Mouse (Mus musculus) limb, embryonic 14.5 days (tissue): ENCODE measurements around the gene Clec2e. TPM values are rescaled to one million over a fixed set of nuclear protein-coding genes. Genes with fewer than 3 reads are reported as not detected.

Source experiments
- ATAC-seq: fragments of 200-750 bp; cut with Nextera tagmentation; 2 replicates; pipeline ENCODE4 v1.8.0; 2017; ENCODE audit warnings: low read depth, moderate number of reproducible peaks, moderate TSS enrichment; ENCODE audit not compliant: low FRiP score
- DNase-seq: peaks from one replicate; pipeline ENCODE4 v3.0.0-alpha.2; 2015; ENCODE audit warnings: low spot score
- H3K27ac ChIP-seq: fragments of 300-500 bp; sonication (generic); replicated peaks from 2 replicates; pipeline ENCODE4 v1.5.1; 2014; ENCODE audit warnings: low read depth, mild to moderate bottlenecking, low read length, moderate library complexity, mixed read lengths
- H3K27me3 ChIP-seq: fragments of 300-500 bp; sonication (generic); 2 replicates; pipeline ENCODE4 v1.6.1; 2014; ENCODE audit warnings: low read length, mixed read lengths; ENCODE audit not compliant: control insufficient read depth, insufficient read depth
- H3K36me3 ChIP-seq: fragments of 300-500 bp; sonication (generic); 2 replicates; pipeline ENCODE4 v1.6.1; 2014; ENCODE audit warnings: mild to moderate bottlenecking, low read length, moderate library complexity, mixed read lengths; ENCODE audit not compliant: control insufficient read depth, insufficient read depth
- H3K4me1 ChIP-seq: fragments of 300-500 bp; sonication (generic); 2 replicates; pipeline ENCODE4 v1.6.1; 2014; ENCODE audit warnings: antibody characterized with exemption, low read length, mixed read lengths; ENCODE audit not compliant: control insufficient read depth, insufficient read depth
- H3K4me2 ChIP-seq: fragments of 300-500 bp; sonication (generic); replicated peaks from 2 replicates; pipeline ENCODE4 v1.6.1; 2014; ENCODE audit warnings: low read depth, mild to moderate bottlenecking, low read length, moderate library complexity; ENCODE audit not compliant: severe bottlenecking
- H3K4me3 ChIP-seq: fragments of 300-500 bp; sonication (generic); replicated peaks from 2 replicates; pipeline ENCODE4 v1.5.1; 2014; ENCODE audit warnings: low read length
- H3K9ac ChIP-seq: fragments of 300-500 bp; sonication (generic); 2 replicates; pipeline ENCODE4 v1.6.1; 2014; ENCODE audit warnings: mild to moderate bottlenecking, low read depth, low read length, moderate library complexity; ENCODE audit not compliant: severe bottlenecking
- H3K9me3 ChIP-seq: fragments of 300-500 bp; sonication (generic); 2 replicates; pipeline ENCODE4 v1.6.1; 2016; ENCODE audit warnings: low read length; ENCODE audit not compliant: control insufficient read depth
- POLR2A ChIP-seq: fragments of 200-500 bp; IDR thresholded peaks from 2 replicates; pipeline ENCODE4 v1.8.0; 2012; ENCODE audit warnings: inconsistent platforms, mild to moderate bottlenecking, moderate library complexity, borderline replicate concordance; ENCODE audit not compliant: insufficient read depth, insufficient read length; ENCODE audit errors: extremely low read depth
- WGBS: fragments of 180-500 bp; shearing (Covaris S2); extraction: QIAGEN DNeasy Blood & Tissue Kit; methylation state at CpG from one replicate; pipeline ENCODE4 v1.1.7; 2014; 5-methylcytosine and 5-hydroxymethylcytosine counted together
- polyA plus RNA-seq, 2 experiments: library from polyadenylated mRNA; depleted of rRNA in 1 of 2; stranded (reverse) in 1 of 2; unstranded in 1 of 2; fragments of >200 nt; fragmentation: Nextera tagmentation in 1 of 2; extraction: Ambion mirVana in 1 of 2; gene quantifications; 2 replicates each; pipeline versions ENCODE4 v1.2.1 to v1.2.3; 2012 to 2014

Gene Clec2e
- polyA plus RNA-seq, 2 experiments = 0.06 TPM; not detected in 1

- H3K4me3 ChIP-seq = no peak overlapping the region
- DNase-seq = no peak
- H3K36me3 ChIP-seq = no peaks in the 10 kb centered on the region
- H3K27ac ChIP-seq = no peak overlapping the region
- H3K4me1 ChIP-seq = no peaks in the 10 kb centered on the region
- H3K9me3 ChIP-seq = no peaks in the 10 kb centered on the region
- no peak for TF ChIP-seq POLR2A
- no peaks in the 10 kb centered on the region for H3K27me3 ChIP-seq
- ATAC-seq = no peak
- H3K9ac ChIP-seq = no peak overlapping the region
- H3K4me2 ChIP-seq = no peak overlapping the region
- WGBS = 30% methylated on average over 4 of the region's 4 CpGs
These were observed 52.3 kb downstream of the Clec2e start for GRCm38 (mm10) chr6:129048381-129048780.

DNA sequence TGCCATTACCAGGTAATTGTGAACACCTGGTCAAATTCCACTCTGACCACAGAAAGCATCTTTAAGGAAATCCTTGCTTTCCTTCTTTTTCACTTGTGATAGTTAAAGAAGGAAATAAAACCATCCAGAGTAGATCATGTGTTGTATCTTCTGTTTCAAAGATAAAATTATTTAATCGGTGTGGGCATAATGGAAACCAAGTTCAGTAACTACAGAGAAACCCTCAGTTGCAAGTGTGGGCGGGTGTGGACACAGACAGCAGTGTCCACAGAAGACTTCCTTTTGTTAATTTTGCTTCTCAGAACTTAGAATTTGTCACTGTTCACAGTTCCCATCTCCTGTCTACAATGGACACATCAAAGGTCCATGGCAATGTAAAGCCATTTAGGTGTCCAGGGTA, 55.1 kb downstream of the Clec2e start, which contains the start of gene Klrb1f:
Gene Klrb1f, plus strand, starts transcription at position 301 of the 400 bp plus-strand sequence.
- 81% methylated on average over 2 of the region's 2 CpGs for WGBS
- DNase-seq (no peak), ATAC-seq (no peak)
- Histone ChIP-seq H3K4me2 (no peak within 1 kb of the TSS), H3K9ac (no peak within 1 kb of the TSS), H3K9me3 (no peaks in the 10 kb centered on the region), H3K36me3 (no peaks in the 10 kb centered on the region), H3K27me3 (no peaks in the 10 kb centered on the region), H3K4me1 (no peaks in the 10 kb centered on the region), H3K4me3 (no peak within 1 kb of the TSS), H3K27ac (no peak within 1 kb of the TSS)
- TF ChIP-seq POLR2A = no peak

- no peak for ATAC-seq
- Histone ChIP-seq H3K27me3 (no peaks in the 10 kb centered on the region), H3K9ac (no peak overlapping the region)
These were observed 58.2 kb downstream of the Clec2e start for GRCm38 (mm10) chr6:129042470-129042869.

More at GRCm38 (mm10) chr6:129042470-129042869, 58.2 kb downstream of the Clec2e start:
- Histone ChIP-seq H3K4me2 (no peak overlapping the region), H3K9me3 (no peaks in the 10 kb centered on the region), H3K36me3 (no peaks in the 10 kb centered on the region), H3K4me3 (no peak overlapping the region), H3K27ac (no peak overlapping the region), H3K4me1 (no peaks in the 10 kb centered on the region)
- no peak for TF ChIP-seq POLR2A
- DNase-seq = no peak

Other genes starting within 250 kb of the Clec2e start
- 0.16 and 0.17 TPM in 2 replicates for gene Clec2i, start 213.3 kb downstream of the Clec2e start, polyA plus RNA-seq (2012; rRNA removed)
- gene Clec2i, start 213.3 kb downstream of the Clec2e start, polyA plus RNA-seq (2014; fragmentation: Nextera tagmentation; extraction: Ambion mirVana) = 0.14 TPM in 1 of 2 replicates, not detected in the other
- 0.67 and 0.77 TPM in 2 replicates for gene BC035044, start 209.8 kb downstream of the Clec2e start, polyA plus RNA-seq (2012; rRNA removed)
- gene BC035044, start 209.8 kb downstream of the Clec2e start, polyA plus RNA-seq (2014; fragmentation: Nextera tagmentation; extraction: Ambion mirVana) = 1.2 and 1.5 TPM in 2 replicates
- 0.38 and 1.1 TPM in 2 replicates for gene Clec2g, start 166.5 kb downstream of the Clec2e start, polyA plus RNA-seq (2012; rRNA removed)
- 0.70 and 1.7 TPM in 2 replicates for gene Clec2g, start 166.5 kb downstream of the Clec2e start, polyA plus RNA-seq (2014; fragmentation: Nextera tagmentation; extraction: Ambion mirVana)
- gene Klrb1f, start 55.0 kb downstream of the Clec2e start, polyA plus RNA-seq (2012; rRNA removed) = 0.10 and 0.15 TPM in 2 replicates
- not detected in 2 replicates for gene Klrb1f, start 55.0 kb downstream of the Clec2e start, polyA plus RNA-seq (2014; fragmentation: Nextera tagmentation; extraction: Ambion mirVana)
- gene Clec2d, start 79.7 kb upstream of the Clec2e start, polyA plus RNA-seq (2012; rRNA removed) = 5.7 and 11.1 TPM in 2 replicates
- not detected in 2 replicates for gene Clec2d, start 79.7 kb upstream of the Clec2e start, polyA plus RNA-seq (2014; fragmentation: Nextera tagmentation; extraction: Ambion mirVana)
- 0.13 and 0.17 TPM in 2 replicates for gene Cd69, start 174.5 kb upstream of the Clec2e start, polyA plus RNA-seq (2012; rRNA removed)
- gene Cd69, start 174.5 kb upstream of the Clec2e start, polyA plus RNA-seq (2014; fragmentation: Nextera tagmentation; extraction: Ambion mirVana) = 0.39 and 0.46 TPM in 2 replicates
- gene 4922502D21Rik, start 230.9 kb upstream of the Clec2e start, polyA plus RNA-seq (2012; rRNA removed) = not detected in 2 replicates
- gene 4922502D21Rik, start 230.9 kb upstream of the Clec2e start, polyA plus RNA-seq (2014; fragmentation: Nextera tagmentation; extraction: Ambion mirVana) = not detected in 2 replicates
- gene Clec12a, start 241.8 kb upstream of the Clec2e start, polyA plus RNA-seq (2012; rRNA removed) = 0.69 and 1.1 TPM in 2 replicates
- gene Clec12a, start 241.8 kb upstream of the Clec2e start, polyA plus RNA-seq (2014; fragmentation: Nextera tagmentation; extraction: Ambion mirVana) = 1.5 and 1.9 TPM in 2 replicates